Mouse (Mus musculus) midbrain, postnatal 0 days (tissue): ENCODE results near the gene Nsun7. TPM values are rescaled to one million over a fixed set of nuclear protein-coding genes. Genes with fewer than 3 reads are reported as not detected.

ENCODE experiments used
- ATAC-seq: fragments of 200-750 bp; cut with Nextera tagmentation; 2 replicates; pipeline ENCODE4 v1.8.0; 2017; ENCODE audit warnings: moderate number of reproducible peaks, mild to moderate bottlenecking, moderate TSS enrichment, moderate library complexity; ENCODE audit not compliant: low FRiP score
- DNase-seq: peaks from one replicate; pipeline ENCODE4 v3.0.0-alpha.2; 2015; ENCODE audit warnings: low spot score
- H3K27ac ChIP-seq: fragments of 300-500 bp; sonication (generic); 2 replicates; pipeline ENCODE4 v1.5.1; 2014; ENCODE audit warnings: low read depth, mild to moderate bottlenecking, low read length, mixed read lengths
- H3K27me3 ChIP-seq: fragments of 300-500 bp; sonication (generic); 2 replicates; pipeline ENCODE4 v1.6.1; 2014; ENCODE audit warnings: low read length, control low read depth, mixed read lengths; ENCODE audit not compliant: insufficient read depth
- H3K36me3 ChIP-seq: fragments of 300-500 bp; sonication (generic); 2 replicates; pipeline ENCODE4 v1.6.1; 2014; ENCODE audit warnings: low read length, control low read depth, mixed read lengths; ENCODE audit not compliant: insufficient read depth
- H3K4me1 ChIP-seq: fragments of 300-500 bp; sonication (generic); 2 replicates; pipeline ENCODE4 v1.6.1; 2014; ENCODE audit warnings: mild to moderate bottlenecking, control low read depth, antibody characterized with exemption, low read length, mixed read lengths; ENCODE audit not compliant: insufficient read depth
- H3K4me2 ChIP-seq: fragments of 300-500 bp; sonication (generic); 2 replicates; pipeline ENCODE4 v1.6.1; 2014; ENCODE audit warnings: low read depth, mild to moderate bottlenecking, low read length, mixed read lengths; ENCODE audit not compliant: poor library complexity, severe bottlenecking
- H3K4me3 ChIP-seq: fragments of 300-500 bp; sonication (generic); 2 replicates; pipeline ENCODE4 v1.5.1; 2014; ENCODE audit warnings: low read depth, mild to moderate bottlenecking, low read length, moderate library complexity
- H3K9ac ChIP-seq: fragments of 300-500 bp; sonication (generic); replicated peaks from 2 replicates; pipeline ENCODE4 v1.6.1; 2014; ENCODE audit warnings: mild to moderate bottlenecking, low read length, moderate library complexity, mixed read lengths; ENCODE audit not compliant: poor library complexity, severe bottlenecking
- H3K9me3 ChIP-seq: fragments of 300-500 bp; sonication (generic); 2 replicates; pipeline ENCODE4 v1.6.1; 2016; ENCODE audit warnings: low read length, control low read depth
- CTCF ChIP-seq: IDR thresholded peaks from 2 replicates; pipeline ENCODE4 v1.5.1; 2016; ENCODE audit warnings: antibody characterized with exemption, mild to moderate bottlenecking
- WGBS: fragments of 180-500 bp; shearing (Covaris S2); extraction: QIAGEN DNeasy Blood & Tissue Kit; methylation state at CpG from one replicate; pipeline ENCODE4 v1.1.7; 2014; 5-methylcytosine and 5-hydroxymethylcytosine counted together
- polyA plus RNA-seq: library from polyadenylated mRNA; unstranded; fragments of >200 nt; fragmentation: Nextera tagmentation; extraction: Ambion mirVana; gene quantifications from 2 replicates; pipeline ENCODE4 v1.2.1, GENCODE M21; 2015
- total RNA-seq: library from RNA; depleted of rRNA; stranded (reverse); fragments of >200 nt; gene quantifications from 2 replicates; pipeline ENCODE4 v1.2.3, GENCODE M21; 2014

Nsun7 gene
- total and polyA plus RNA-seq, 2 experiments from 2014 or later, result 3.1 to 4.7 TPM

GRCm38 (mm10) chr5:66263398-66263797 is 3.7 kb downstream of the Nsun7 start:
- Histone ChIP-seq H3K36me3 (no peaks in the 10 kb centered on the region), H3K4me3 (no peak overlapping the region), H3K27me3 (no peaks in the 10 kb centered on the region), H3K9ac (no peak overlapping the region), H3K27ac (no peak overlapping the region), H3K4me1 (peaks cover 2% of the 10 kb centered on the region; the same call in 1 of the 2 replicates), H3K4me2 (no peak overlapping the region), H3K9me3 (no peaks in the 10 kb centered on the region)
- peak; percentile 74 for TF ChIP-seq CTCF
- ATAC-seq (no peak), DNase-seq (peak; percentile 66)
- 38% methylated on average over 4 of the region's 4 CpGs for WGBS

DNA sequence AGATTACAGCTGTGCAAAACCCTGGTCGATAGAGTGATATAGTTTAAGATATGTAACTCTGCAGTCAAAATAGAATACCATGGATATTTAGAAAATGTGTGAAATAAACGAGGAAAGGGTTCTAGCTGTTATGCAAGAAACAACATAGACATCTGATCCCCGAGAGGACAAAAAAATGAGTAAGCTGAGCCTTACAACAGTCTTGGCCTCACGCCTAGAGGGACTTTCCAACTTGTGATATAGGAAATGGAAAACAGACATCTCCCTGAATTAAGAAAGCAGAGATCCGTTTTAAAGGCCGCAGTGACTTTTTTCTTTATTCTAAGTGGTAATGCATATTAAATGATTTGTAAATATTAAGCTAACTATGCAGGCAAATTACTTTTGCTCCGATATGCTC is 9.9 kb downstream of the Nsun7 start:
- WGBS, result 84% methylated on average over 7 of the region's 7 CpGs
- H3K27ac ChIP-seq, result no peak overlapping the region
- H3K4me1 ChIP-seq, result no peaks in the 10 kb centered on the region
- H3K9me3 ChIP-seq, result no peaks in the 10 kb centered on the region
- no peaks in the 10 kb centered on the region for H3K27me3 ChIP-seq
- no peak overlapping the region for H3K9ac ChIP-seq
- no peak overlapping the region for H3K4me3 ChIP-seq
- no peak for ATAC-seq
- H3K36me3 ChIP-seq, result no peaks in the 10 kb centered on the region
- DNase-seq, result no peak
- no peak overlapping the region for H3K4me2 ChIP-seq
- no peak for TF ChIP-seq CTCF

- Histone ChIP-seq H3K4me2 (no peak overlapping the region), H3K9me3 (no peaks in the 10 kb centered on the region), H3K27me3 (no peaks in the 10 kb centered on the region), H3K27ac (no peak overlapping the region), H3K4me3 (no peak overlapping the region), H3K4me1 (no peaks in the 10 kb centered on the region), H3K36me3 (no peaks in the 10 kb centered on the region), H3K9ac (no peak overlapping the region)
- ATAC-seq, result no peak
- no peak for TF ChIP-seq CTCF
- WGBS, result 49% methylated on average over 2 of the region's 2 CpGs
- no peak for DNase-seq
Measured at GRCm38 (mm10) chr5:66271141-66271540, 11.4 kb downstream of the Nsun7 start.

DNA sequence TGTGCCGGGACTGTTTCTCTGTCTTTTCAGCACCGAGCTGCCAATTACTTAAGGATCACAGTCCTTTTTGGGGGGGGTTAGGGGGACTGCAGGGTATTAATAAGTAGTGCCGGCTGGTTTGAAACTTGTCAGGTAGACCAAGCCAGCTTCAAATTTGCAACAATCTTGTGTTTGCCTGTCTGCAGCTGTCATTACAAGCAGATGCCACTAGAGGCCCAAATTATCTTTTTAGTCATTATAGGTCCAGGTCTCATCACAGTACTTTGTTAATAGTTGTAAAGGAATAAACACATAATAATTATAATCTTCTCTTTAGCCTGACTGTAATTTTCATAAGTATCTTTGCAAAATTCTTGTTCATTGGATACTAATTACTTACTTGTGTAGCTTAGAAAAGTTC is 14.7 kb downstream of the Nsun7 start:
- DNase-seq, result peak; percentile 35

DNA sequence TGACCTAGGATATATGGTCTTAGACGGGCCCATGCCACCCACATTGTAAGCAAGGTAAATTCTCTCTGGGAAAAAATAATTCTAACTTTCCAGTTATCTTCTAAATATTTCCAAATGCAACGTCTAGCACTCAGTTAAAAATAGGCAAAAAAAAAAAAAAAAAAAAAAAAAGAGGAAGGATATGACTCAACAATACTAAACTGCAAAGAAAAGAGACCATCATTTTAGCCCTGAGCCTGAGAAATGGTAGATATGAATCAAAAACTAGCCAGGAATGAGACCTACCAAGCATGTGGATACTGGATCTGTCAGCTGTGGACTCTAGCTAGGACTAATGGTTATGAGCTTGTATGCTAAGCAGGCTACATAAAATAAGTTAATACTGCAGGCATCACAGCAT is 20.0 kb downstream of the Nsun7 start:
- no peak for TF ChIP-seq CTCF
- DNase-seq (no peak), ATAC-seq (no peak)
- Histone ChIP-seq H3K9me3 (no peaks in the 10 kb centered on the region), H3K4me1 (no peaks in the 10 kb centered on the region), H3K4me2 (no peak overlapping the region), H3K4me3 (no peak overlapping the region), H3K36me3 (no peaks in the 10 kb centered on the region), H3K27ac (no peak overlapping the region), H3K27me3 (no peaks in the 10 kb centered on the region), H3K9ac (no peak overlapping the region)
- 85% methylated on average over 2 of the region's 2 CpGs for WGBS

More for the DNA sequence above, 14.7 kb downstream of the Nsun7 start:
- TF ChIP-seq CTCF, result peak; percentile 60
- no peak for ATAC-seq
- Histone ChIP-seq H3K27me3 (no peaks in the 10 kb centered on the region), H3K4me2 (no peak overlapping the region), H3K27ac (no peak overlapping the region), H3K9ac (no peak overlapping the region), H3K4me1 (no peaks in the 10 kb centered on the region), H3K36me3 (no peaks in the 10 kb centered on the region), H3K4me3 (no peak overlapping the region), H3K9me3 (no peaks in the 10 kb centered on the region)
- WGBS, result 47% methylated on average over 3 of the region's 3 CpGs

DNA sequence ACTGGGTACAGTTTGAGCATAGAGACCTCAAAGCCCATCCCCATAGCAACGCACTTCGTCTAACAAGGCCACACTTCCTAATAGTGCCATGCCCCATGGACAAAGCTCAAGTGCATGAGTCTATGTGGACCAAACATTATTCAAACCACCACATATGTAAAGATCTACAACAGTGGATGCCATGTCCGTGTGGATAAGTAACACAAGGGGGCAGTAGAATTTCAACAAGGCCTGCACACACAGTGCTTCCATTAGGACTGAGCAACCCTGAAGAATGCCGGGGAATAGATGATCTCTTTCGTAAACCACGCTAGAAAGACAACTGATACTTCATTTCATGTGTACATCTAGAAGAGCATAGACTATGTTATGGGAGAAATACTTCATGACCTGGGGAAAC is 21.0 kb downstream of the Nsun7 start:
- Histone ChIP-seq H3K27me3 (no peaks in the 10 kb centered on the region), H3K27ac (no peak overlapping the region), H3K36me3 (no peaks in the 10 kb centered on the region), H3K9ac (no peak overlapping the region), H3K4me2 (no peak overlapping the region), H3K9me3 (no peaks in the 10 kb centered on the region), H3K4me3 (no peak overlapping the region), H3K4me1 (no peaks in the 10 kb centered on the region)
- 79% methylated on average over 6 of the region's 6 CpGs for WGBS
- DNase-seq (no peak), ATAC-seq (no peak)
- TF ChIP-seq CTCF, result no peak
